Mouse (Mus musculus) mesoderm, embryonic 11.5 days (tissue): ENCODE results near the gene Dlgap1.

Experiments
- DNase-seq: peaks from one replicate; pipeline ENCODE4 v3.0.0-alpha.2; 2012; ENCODE audit warnings: low read depth, low spot score

Gene Dlgap1

GRCm38 (mm10) chr17:70843252-70843651, 874.4 kb downstream of the Dlgap1 start:
- DNase-seq, result no peak

GRCm38 (mm10) chr17:70844971-70845370, 876.1 kb downstream of the Dlgap1 start:
- no peak for DNase-seq

GRCm38 (mm10) chr17:70845543-70845942, 876.7 kb downstream of the Dlgap1 start:
- DNase-seq, result no peak

GRCm38 (mm10) chr17:70846111-70846644, 877.3 kb downstream of the Dlgap1 start:
- DNase-seq, result no peak

- DNase-seq, result peak; percentile 52
These were observed 878.2 kb downstream of the Dlgap1 start for GRCm38 (mm10) chr17:70847086-70847485.

- peak; percentile 39 for DNase-seq
These were observed 879.1 kb downstream of the Dlgap1 start for GRCm38 (mm10) chr17:70847751-70848510.

GRCm38 (mm10) chr17:70848511-70849398, 879.9 kb downstream of the Dlgap1 start:
- peak; percentile 57 for DNase-seq

- DNase-seq, result peak; percentile 95
These were observed 880.7 kb downstream of the Dlgap1 start for GRCm38 (mm10) chr17:70849399-70850232.

GRCm38 (mm10) chr17:70850233-70850995, 881.5 kb downstream of the Dlgap1 start:
- peak; percentile 70 for DNase-seq

GRCm38 (mm10) chr17:70850996-70851991, 882.4 kb downstream of the Dlgap1 start:
- DNase-seq, result peak; percentile 88

- DNase-seq, result peak; percentile 69
These were observed 883.3 kb downstream of the Dlgap1 start for GRCm38 (mm10) chr17:70852011-70852685.

GRCm38 (mm10) chr17:70852686-70853386, 884.0 kb downstream of the Dlgap1 start:
- peak; percentile 77 for DNase-seq

GRCm38 (mm10) chr17:70853436-70853905, 884.6 kb downstream of the Dlgap1 start, which contains the start of gene Tgif1:
Gene Tgif1 (minus strand): TSS chr17:70853546.
- peak; percentile 88 for DNase-seq

GRCm38 (mm10) chr17:70854021-70854420, 885.1 kb downstream of the Dlgap1 start:
- no peak for DNase-seq

- no peak for DNase-seq
These were observed 888.1 kb downstream of the Dlgap1 start for GRCm38 (mm10) chr17:70856871-70857415.

GRCm38 (mm10) chr17:70858814-70859213, 889.9 kb downstream of the Dlgap1 start:
- DNase-seq, result no peak

- no peak for DNase-seq
These were observed 895.2 kb downstream of the Dlgap1 start for GRCm38 (mm10) chr17:70864117-70864516.

GRCm38 (mm10) chr17:70864645-70865044, 895.8 kb downstream of the Dlgap1 start:
- no peak for DNase-seq
